Mouse (Mus musculus) right cerebral cortex, postnatal 14 days (tissue): ENCODE measurements around the gene Alcam.

Source experiments
- DNase-seq: peaks from one replicate; pipeline ENCODE4 v3.0.0; 2022

Alcam gene

GRCm38 (mm10) chr16:52243421-52243973, 210.4 kb downstream of the Alcam start:
- no peak for DNase-seq

DNA sequence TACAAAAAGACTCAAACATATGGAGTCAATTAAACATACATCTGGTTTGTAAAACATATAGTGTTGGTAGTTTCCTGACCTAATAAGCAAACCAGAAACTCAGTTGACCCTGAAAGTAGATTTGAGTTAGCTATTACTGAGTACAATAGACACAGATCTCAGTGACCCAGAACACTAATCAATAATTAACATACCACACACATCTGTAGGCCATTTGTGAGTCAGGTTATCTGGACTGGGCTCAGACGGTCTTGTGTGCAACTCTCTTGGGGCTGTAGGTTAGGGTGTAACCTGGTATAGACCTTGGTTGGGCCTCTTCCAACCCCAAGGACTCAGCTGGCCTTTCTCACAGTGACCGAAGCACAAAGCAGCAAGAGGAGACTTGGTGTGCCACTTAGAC, 211.7 kb downstream of the Alcam start:
- no peak for DNase-seq

DNA sequence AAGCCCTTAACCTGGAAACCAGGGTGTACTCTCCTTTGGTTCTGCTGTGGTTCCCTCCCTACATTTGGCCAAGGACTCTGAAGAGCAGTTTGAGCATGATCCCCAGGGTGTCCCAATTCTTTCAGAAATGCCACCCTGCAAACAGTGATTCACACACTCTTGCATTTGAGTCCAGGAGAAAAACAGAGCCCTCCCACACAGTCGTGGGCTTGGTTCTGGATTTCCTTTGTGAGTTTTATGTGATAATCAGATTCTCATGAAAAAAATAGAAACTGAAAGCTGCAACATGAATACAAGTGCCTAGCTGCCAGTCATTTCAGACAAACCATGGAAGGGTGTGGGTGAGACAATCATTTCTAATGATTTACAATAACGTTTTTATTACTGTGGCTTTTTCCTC, 223.9 kb downstream of the Alcam start:
- no peak for DNase-seq

DNA sequence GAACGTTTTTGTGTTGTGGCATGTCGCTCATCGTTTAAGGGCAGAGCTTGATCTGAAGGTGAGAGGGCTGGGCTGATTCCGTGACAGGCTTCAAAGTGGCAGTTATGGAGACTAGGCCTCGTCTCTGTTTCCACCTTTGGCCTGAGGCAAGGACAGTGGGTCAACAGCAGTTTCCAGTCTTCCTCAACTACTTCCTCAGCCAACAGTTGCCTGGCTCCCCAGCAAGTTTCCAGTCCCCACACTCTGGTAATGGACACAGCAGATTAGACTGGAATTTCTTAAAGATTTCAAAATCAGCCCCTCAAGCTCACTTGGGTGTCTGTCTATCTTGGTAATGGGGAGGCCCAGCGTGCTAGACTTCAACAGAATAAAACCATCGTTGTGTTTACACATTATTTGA, 224.4 kb downstream of the Alcam start:
- no peak for DNase-seq

GRCm38 (mm10) chr16:52222896-52223295, 231.0 kb downstream of the Alcam start:
- DNase-seq = no peak

DNA sequence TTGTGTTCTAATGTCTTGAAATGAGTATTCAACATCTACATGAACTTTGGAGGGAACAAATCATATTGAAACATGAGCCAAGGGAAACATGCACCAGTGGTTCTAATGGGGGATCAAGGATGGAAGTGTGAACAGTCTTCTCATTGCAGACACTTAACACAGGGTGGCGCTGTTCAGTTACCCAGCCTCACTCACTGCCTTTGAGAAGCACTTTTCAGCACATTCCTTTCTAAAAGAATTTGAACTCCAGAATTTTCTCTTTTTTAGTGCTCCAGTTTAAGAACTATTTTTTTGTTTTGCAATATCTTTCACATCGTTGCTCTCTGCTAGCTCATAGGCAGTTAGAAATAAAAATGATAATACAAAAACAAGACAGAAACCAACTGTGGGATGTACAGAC, 234.8 kb downstream of the Alcam start:
- peak; percentile 40 for DNase-seq

DNA sequence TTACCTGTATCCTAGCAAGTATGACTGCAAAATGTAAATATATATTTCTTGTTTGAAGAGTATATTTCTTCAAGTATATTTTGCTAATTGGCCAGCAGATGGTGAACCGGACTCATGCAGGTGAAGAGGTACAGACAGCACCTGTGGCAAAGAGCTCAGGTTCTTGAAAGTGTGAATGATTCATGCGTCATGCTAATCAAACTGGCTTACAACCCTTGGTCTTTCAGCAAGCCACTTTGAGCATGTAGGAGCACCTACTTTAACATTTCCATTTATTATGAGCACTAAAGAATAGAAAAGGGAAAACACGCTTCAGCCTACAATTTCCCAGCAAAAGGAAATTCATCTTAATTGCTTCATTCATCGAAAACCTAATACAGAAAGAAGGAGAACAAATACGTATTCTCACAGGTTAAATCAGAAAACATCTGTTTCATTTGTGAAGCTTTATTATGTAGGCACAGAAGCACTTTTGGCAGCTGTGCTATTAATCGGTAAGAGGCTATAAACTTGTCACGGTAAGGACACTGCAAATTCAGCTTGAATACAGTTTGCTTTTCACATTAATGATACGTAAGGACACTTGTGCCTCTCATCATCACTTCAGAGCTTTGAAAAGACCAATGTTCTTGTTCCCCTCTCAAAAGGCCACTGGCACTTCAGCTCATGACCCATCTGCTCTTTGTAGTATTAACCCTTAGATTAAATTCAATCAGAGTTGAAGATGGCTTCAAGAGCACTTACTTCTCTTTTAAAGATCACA, 242.8 kb downstream of the Alcam start:
- DNase-seq = no peak

GRCm38 (mm10) chr16:52200107-52200506, 253.8 kb downstream of the Alcam start:
- no peak for DNase-seq
